Mouse (Mus musculus): ENCODE measurements around the gene Gpr65. TPM values are rescaled to one million over a fixed set of nuclear protein-coding genes. Genes with fewer than 3 reads are reported as not detected.

The Gpr65 gene
- total and polyA plus RNA-seq, 3 experiments, result not detected

DNA sequence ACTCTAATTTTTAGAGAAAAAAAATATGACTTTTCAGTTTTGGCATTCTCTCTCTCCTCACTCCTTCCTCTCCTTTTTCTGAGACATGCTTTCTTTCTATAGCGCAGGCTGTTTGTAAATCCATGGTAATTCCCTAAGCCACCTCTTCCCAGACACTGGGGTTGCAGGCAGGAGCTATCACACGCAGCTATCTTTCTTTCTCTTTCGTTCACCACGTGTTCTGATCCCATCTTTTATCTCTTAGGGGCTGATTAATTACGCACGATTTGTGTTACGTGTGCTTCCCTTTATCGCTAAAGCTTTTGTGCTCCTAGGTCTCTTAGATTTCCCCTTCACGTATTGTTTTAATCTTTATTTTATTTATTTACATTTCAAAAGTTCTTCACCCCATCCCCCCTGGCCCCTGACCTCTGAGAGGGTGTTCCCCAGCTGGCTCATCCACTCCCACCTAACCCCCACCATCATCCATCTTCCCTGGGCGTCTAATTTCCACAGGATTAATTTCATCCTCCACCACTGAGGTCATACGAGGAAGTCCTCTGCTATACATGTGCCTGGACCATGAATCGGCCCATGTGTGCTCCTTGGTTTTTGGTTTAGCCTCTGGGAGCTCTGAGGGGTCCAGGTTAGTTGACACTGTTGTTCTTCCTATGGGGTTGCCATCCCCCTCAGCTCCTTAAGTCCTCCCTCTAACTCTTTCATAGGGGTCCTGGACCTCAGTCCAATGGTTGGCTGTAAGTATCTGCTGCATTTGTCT is 2.6 kb downstream of the Gpr65 start:
- DNase-seq (ENCODE audit: low read depth, low spot score), result no peak
- H3K4me3 ChIP-seq (ENCODE audit: control insufficient read depth in 1 of 2, insufficient read depth in 1 of 2, low read depth in 2 of 2, low read length in 2 of 2), result no peak overlapping the region
- no peak for TF ChIP-seq USF1 (IDR thresholded peaks at IDR 0.05; ENCODE audit: low read depth, low read length)
- TF ChIP-seq NELFE (IDR thresholded peaks at IDR 0.05; ENCODE audit: low read depth, low read length), result no peak
- H3K4me1 ChIP-seq (ENCODE audit: control insufficient read depth in 1 of 2, insufficient read depth in 2 of 2, low read length in 2 of 2), result no peaks in the 10 kb centered on the region
- no peaks in the 10 kb centered on the region for H3K36me3 ChIP-seq (ENCODE audit: control insufficient read depth in 1 of 2, insufficient read depth in 2 of 2, low read length in 2 of 2)
- no peaks in the 10 kb centered on the region for H3K79me2 ChIP-seq (ENCODE audit: control insufficient read depth, insufficient read depth, low read length, poor library complexity)
- no peak overlapping the region for H3K27ac ChIP-seq (ENCODE audit: control insufficient read depth, low read depth, low read length)
- no peak overlapping the region for H3K9ac ChIP-seq (ENCODE audit: control insufficient read depth, low read depth, low read length, poor library complexity, severe bottlenecking)
- no peaks in the 10 kb centered on the region for H3K9me3 ChIP-seq (replicated peaks; ENCODE audit: insufficient read depth, low read length)
- no peaks in the 10 kb centered on the region for H3K27me3 ChIP-seq (ENCODE audit: control insufficient read depth in 1 of 2, insufficient read depth in 2 of 2, low read length in 2 of 2)

DNA sequence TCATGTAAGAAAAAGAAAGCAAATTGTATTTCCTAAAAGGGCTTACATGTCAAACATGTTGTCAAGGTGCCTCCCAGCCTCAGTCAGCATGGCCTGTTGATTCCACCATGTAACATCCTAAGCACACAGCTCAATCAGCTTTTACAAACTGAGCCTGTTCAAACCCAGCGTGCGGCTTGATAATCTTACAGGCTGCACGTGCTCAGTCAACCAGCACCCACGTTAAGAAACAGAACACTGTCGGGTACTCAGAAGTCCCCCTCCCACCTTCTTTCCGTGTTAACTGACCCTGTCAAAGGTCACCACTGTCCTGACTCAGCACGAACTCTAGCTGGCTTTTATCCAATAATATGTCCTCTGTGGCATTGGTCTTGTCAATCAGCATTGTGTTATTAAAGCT is 4.0 kb downstream of the Gpr65 start:
- Histone ChIP-seq H3K4me3 (ENCODE audit: control insufficient read depth in 1 of 2, insufficient read depth in 1 of 2, low read depth in 2 of 2, low read length in 2 of 2) (no peak overlapping the region), H3K36me3 (ENCODE audit: control insufficient read depth in 1 of 2, insufficient read depth in 2 of 2, low read length in 2 of 2) (no peaks in the 10 kb centered on the region), H3K27ac (ENCODE audit: control insufficient read depth, low read depth, low read length) (no peak overlapping the region), H3K4me1 (ENCODE audit: control insufficient read depth in 1 of 2, insufficient read depth in 2 of 2, low read length in 2 of 2) (no peaks in the 10 kb centered on the region), H3K79me2 (ENCODE audit: control insufficient read depth, insufficient read depth, low read length, poor library complexity) (no peaks in the 10 kb centered on the region), H3K9ac (ENCODE audit: control insufficient read depth, low read depth, low read length, poor library complexity, severe bottlenecking) (no peak overlapping the region), H3K27me3 (ENCODE audit: control insufficient read depth in 1 of 2, insufficient read depth in 2 of 2, low read length in 2 of 2) (no peaks in the 10 kb centered on the region), H3K9me3 (replicated peaks; ENCODE audit: insufficient read depth, low read length) (no peaks in the 10 kb centered on the region)
- TF ChIP-seq ZKSCAN1 (IDR thresholded peaks at IDR 0.05; ENCODE audit: low read depth, low read length) (no peak), POLR2AphosphoS5 (IDR thresholded peaks at IDR 0.05; ENCODE audit: borderline replicate concordance, low read depth, low read length) (no peak), SIN3A (IDR thresholded peaks at IDR 0.05; ENCODE audit: low read length) (no peak), MAX (IDR thresholded peaks at IDR 0.05; ENCODE audit: low read length) (no peak), TCF12 (IDR thresholded peaks at IDR 0.05; ENCODE audit: low read depth, low read length) (no peak), POLR2A (IDR thresholded peaks at IDR 0.05; ENCODE audit: control insufficient read depth in 1 of 2, insufficient read depth in 1 of 2, low read depth in 1 of 2, low read length in 2 of 2, poor library complexity in 1 of 2) (no peak), HCFC1 (IDR thresholded peaks at IDR 0.05; ENCODE audit: low read depth, low read length) (no peak), ZC3H11A (IDR thresholded peaks at IDR 0.05; ENCODE audit: low read depth, low read length) (no peak), NELFE (IDR thresholded peaks at IDR 0.05; ENCODE audit: low read depth, low read length) (no peak), MAZ (IDR thresholded peaks at IDR 0.05; ENCODE audit: low read depth, low read length) (no peak)
- DNase-seq (ENCODE audit: low read depth, low spot score), result no peak

DNA sequence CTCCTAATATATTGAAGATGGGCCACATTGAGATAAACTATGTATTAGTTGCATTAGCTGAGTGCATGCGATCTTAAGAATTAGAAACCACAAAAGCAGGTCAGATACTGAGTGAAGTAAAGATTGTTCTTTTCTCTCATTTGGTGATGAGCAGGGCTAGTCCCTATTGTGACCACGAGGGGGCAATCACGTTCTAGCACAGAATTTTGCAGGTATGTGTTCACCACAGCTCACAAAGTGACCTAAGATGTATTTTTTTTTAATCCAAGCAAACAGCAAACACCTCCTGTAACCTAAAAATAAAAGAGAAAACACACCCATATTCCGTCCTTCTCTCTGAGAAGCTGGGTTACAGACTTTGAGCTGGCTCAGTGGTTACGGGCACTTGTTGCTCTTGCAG is 12.1 kb downstream of the Gpr65 start:
- Histone ChIP-seq H3K9ac (ENCODE audit: control insufficient read depth, low read depth, low read length, poor library complexity, severe bottlenecking) (no peak overlapping the region), H3K4me3 (ENCODE audit: control insufficient read depth in 1 of 2, insufficient read depth in 1 of 2, low read depth in 2 of 2, low read length in 2 of 2) (no peak overlapping the region), H3K79me2 (ENCODE audit: control insufficient read depth, insufficient read depth, low read length, poor library complexity) (no peaks in the 10 kb centered on the region), H3K36me3 (ENCODE audit: control insufficient read depth in 1 of 2, insufficient read depth in 2 of 2, low read length in 2 of 2) (no peaks in the 10 kb centered on the region), H3K27ac (ENCODE audit: control insufficient read depth, low read depth, low read length) (no peak overlapping the region), H3K27me3 (ENCODE audit: control insufficient read depth in 1 of 2, insufficient read depth in 2 of 2, low read length in 2 of 2) (no peaks in the 10 kb centered on the region), H3K9me3 (replicated peaks; ENCODE audit: insufficient read depth, low read length) (no peaks in the 10 kb centered on the region), H3K4me1 (ENCODE audit: control insufficient read depth in 1 of 2, insufficient read depth in 2 of 2, low read length in 2 of 2) (no peaks in the 10 kb centered on the region)
- peak; percentile 18 for DNase-seq (ENCODE audit: low read depth, low spot score)
- peak; percentile 24 to 43 (median 41); a peak in 5 of 6 replicates for TF ChIP-seq CTCF (IDR thresholded peaks at IDR 0.05 in 2 of 3, conservative IDR thresholded peaks at IDR 0.05 in 1 of 3; ENCODE audit: control insufficient read depth in 1 of 3, insufficient read depth in 1 of 3, low read depth in 2 of 3, low read length in 3 of 3, poor library complexity in 1 of 3, severe bottlenecking in 1 of 3)
- no peak for TF ChIP-seq USF1 (IDR thresholded peaks at IDR 0.05; ENCODE audit: low read depth, low read length)
- peak; percentile 48 for TF ChIP-seq RAD21 (IDR thresholded peaks at IDR 0.05; ENCODE audit: low read depth, low read length)
- no peak for TF ChIP-seq MAZ (IDR thresholded peaks at IDR 0.05; ENCODE audit: low read depth, low read length)
